Mouse (Mus musculus): ENCODE measurements around the gene Msi2.

DNA sequence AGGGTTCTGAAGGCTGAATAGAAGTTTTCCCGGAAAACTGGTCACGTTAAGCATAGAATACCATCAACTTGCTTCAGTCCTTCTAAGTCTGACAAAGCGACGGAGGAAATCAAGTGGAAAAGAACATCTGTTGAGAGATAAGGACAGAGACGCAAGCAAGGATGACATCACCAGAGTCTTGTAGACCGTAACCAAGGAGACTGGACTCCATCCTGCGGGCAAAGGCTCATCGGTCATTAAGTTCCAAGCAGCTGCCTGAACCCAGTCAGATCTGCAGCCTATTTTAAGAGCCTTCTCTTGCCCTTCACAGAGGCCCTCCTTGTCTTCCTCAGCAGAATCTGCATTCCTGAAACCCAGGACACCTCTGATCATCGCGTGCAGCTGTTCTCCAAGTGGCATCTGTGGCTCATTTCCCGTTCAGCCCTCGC is 113.2 kb downstream of the Msi2 start:
- no peak for TF ChIP-seq CTCF (IDR thresholded peaks at IDR 0.05; ENCODE audit: low read depth, low read length)
- peak; percentile 69 for TF ChIP-seq TAL1 (conservative IDR thresholded peaks at IDR 0.05; ENCODE audit: low read depth, low read length)
